Mouse (Mus musculus) CH12.LX (cell line): ENCODE results near the gene Rrp8. TPM values are rescaled to one million over a fixed set of nuclear protein-coding genes. Genes with fewer than 3 reads are reported as not detected.

Experiments
- DNase-seq: peaks from one replicate; pipeline ENCODE4 v3.0.0-alpha.2; 2013; ENCODE audit errors: extremely low read depth
- H3K27ac ChIP-seq: 2 replicates; pipeline ENCODE4 v1.5.1; 2012; ENCODE audit warnings: low read depth, mild to moderate bottlenecking, control low read depth, moderate library complexity; ENCODE audit not compliant: insufficient read depth
- H3K27me3 ChIP-seq: replicated peaks from 2 replicates; pipeline ENCODE3; 2012; ENCODE audit warnings: inconsistent platforms
- H3K36me3 ChIP-seq, 2 experiments: replicated peaks in 1 of 2; 2 replicates each; pipeline versions ENCODE3 to v1.6.1; 2012; ENCODE audit warnings: inconsistent platforms in 1 of 2, low read length in 1 of 2, mild to moderate bottlenecking in 1 of 2, mixed read lengths in 1 of 2, moderate library complexity in 1 of 2; ENCODE audit not compliant: control insufficient read depth in 1 of 2, insufficient read depth in 1 of 2
- H3K4me1 ChIP-seq, 2 experiments: 2 replicates each; pipeline ENCODE4 v1.6.1; 2012; ENCODE audit warnings: inconsistent platforms in 1 of 2, moderate library complexity in 1 of 2; ENCODE audit not compliant: insufficient read depth in 2 of 2, control insufficient read depth in 1 of 2
- H3K4me2 ChIP-seq: 2 replicates; pipeline ENCODE4 v1.6.1; 2012; ENCODE audit warnings: low read depth, mild to moderate bottlenecking, control low read depth; ENCODE audit not compliant: poor library complexity, insufficient read depth, severe bottlenecking
- H3K4me3 ChIP-seq, 3 experiments: fragments of 150-350 bp in 1 of 3; sonication (generic) in 1 of 3; replicated peaks in 1 of 3; 2 replicates each; pipeline versions ENCODE3 to v1.5.1; 2011 to 2012; ENCODE audit warnings: low read depth in 2 of 3, low read length in 2 of 3, mild to moderate bottlenecking in 2 of 3, moderate library complexity in 2 of 3, control low read depth in 1 of 3, improper control_type of control experiment in 1 of 3, inconsistent platforms in 1 of 3, mixed read lengths in 1 of 3; ENCODE audit not compliant: poor library complexity in 1 of 3
- H3K79me2 ChIP-seq: replicated peaks from 2 replicates; pipeline ENCODE4 v1.6.1; 2012; ENCODE audit warnings: mild to moderate bottlenecking, moderate library complexity; ENCODE audit not compliant: control insufficient read depth, poor library complexity, insufficient read depth, severe bottlenecking; ENCODE audit errors: extremely low read depth
- H3K9ac ChIP-seq: 2 replicates; pipeline ENCODE4 v1.6.1; 2012; ENCODE audit warnings: low read depth, mild to moderate bottlenecking, control low read depth, moderate library complexity; ENCODE audit not compliant: insufficient read depth
- H3K9me3 ChIP-seq: replicated peaks from 2 replicates; pipeline ENCODE3; 2012; ENCODE audit warnings: low read length, inconsistent platforms, mixed read lengths
- CTCF ChIP-seq, 2 experiments: IDR thresholded peaks in 1 of 2; conservative IDR thresholded peaks in 1 of 2; 2 replicates each; pipeline ENCODE4 v1.5.1; 2011 to 2012; ENCODE audit warnings: low read depth in 2 of 2, low read length in 2 of 2, improper control_type of control experiment in 1 of 2, inconsistent platforms in 1 of 2, mild to moderate bottlenecking in 1 of 2, moderate library complexity in 1 of 2
- HCFC1 ChIP-seq: IDR thresholded peaks from 2 replicates; pipeline ENCODE4 v1.6.1; 2012; ENCODE audit warnings: low read depth, mild to moderate bottlenecking, inconsistent platforms, low read length, improper control_type of control experiment
- IRF4 ChIP-seq: IDR thresholded peaks from 2 replicates; pipeline ENCODE4 v1.6.1; 2014; ENCODE audit warnings: low read depth, mild to moderate bottlenecking, inconsistent platforms, low read length, improper control_type of control experiment
- MAX ChIP-seq: IDR thresholded peaks from 2 replicates; pipeline ENCODE4 v1.6.1; 2011; ENCODE audit warnings: low read length, improper control_type of control experiment
- MAZ ChIP-seq: IDR thresholded peaks from 2 replicates; pipeline ENCODE4 v1.6.1; 2012; ENCODE audit warnings: low read depth, mild to moderate bottlenecking, inconsistent platforms, low read length, improper control_type of control experiment, moderate library complexity
- MEF2A ChIP-seq: IDR thresholded peaks from 2 replicates; pipeline ENCODE4 v1.6.1; 2014; ENCODE audit warnings: low read depth, mild to moderate bottlenecking, inconsistent platforms, low read length, improper control_type of control experiment, borderline replicate concordance
- NELFE ChIP-seq: IDR thresholded peaks from 2 replicates; pipeline ENCODE4 v1.6.1; 2011; ENCODE audit warnings: low read depth, low read length, improper control_type of control experiment
- NRF1 ChIP-seq: IDR thresholded peaks from 2 replicates; pipeline ENCODE4 v1.6.1; 2014; ENCODE audit warnings: low read depth, mild to moderate bottlenecking, inconsistent platforms, low read length, improper control_type of control experiment, moderate library complexity
- POLR2A ChIP-seq: IDR thresholded peaks from 2 replicates; pipeline ENCODE4 v1.6.1; 2011; ENCODE audit warnings: low read depth, mild to moderate bottlenecking, improper control_type of control experiment, low read length
- POLR2AphosphoS2 ChIP-seq: IDR thresholded peaks from 2 replicates; pipeline ENCODE4 v1.6.1; 2011; ENCODE audit warnings: low read depth, low read length, improper control_type of control experiment
- RCOR1 ChIP-seq: conservative IDR thresholded peaks from 2 replicates; pipeline ENCODE4 v1.6.1; 2012; ENCODE audit warnings: low read depth, mild to moderate bottlenecking, inconsistent platforms, low read length, improper control_type of control experiment
- TBP ChIP-seq: conservative IDR thresholded peaks from 2 replicates; pipeline ENCODE4 v1.6.1; 2011; ENCODE audit warnings: low read depth, low read length, improper control_type of control experiment
- TCF12 ChIP-seq: IDR thresholded peaks from 2 replicates; pipeline ENCODE4 v1.6.1; 2014; ENCODE audit warnings: low read depth, mild to moderate bottlenecking, inconsistent platforms, low read length, improper control_type of control experiment
- USF2 ChIP-seq: conservative IDR thresholded peaks from 2 replicates; pipeline ENCODE4 v1.6.1; 2011; ENCODE audit warnings: low read depth, low read length, improper control_type of control experiment
- ZC3H11A ChIP-seq: IDR thresholded peaks from 2 replicates; pipeline ENCODE4 v1.6.1; 2012; ENCODE audit warnings: low read depth, mild to moderate bottlenecking, inconsistent platforms, low read length, improper control_type of control experiment
- ZNF384 ChIP-seq: IDR thresholded peaks from 2 replicates; pipeline ENCODE4 v1.6.1; 2012; ENCODE audit warnings: low read depth, low read length, improper control_type of control experiment, inconsistent platforms
- dilution Hi-C: fragments of 300-500 bp; cut with MboI; formaldehyde crosslinking; loops from 2 replicates; pipeline ENCODE4 v1.14.3; 2020; ENCODE audit warnings: low sequenced_read_pairs; ENCODE audit not compliant: extremely low pct_unique_long_range_greater_than_20kb, extremely low pct_ligation_motif_present
- in situ Hi-C: fragments of 300-500 bp; cut with MboI; formaldehyde crosslinking; loops from 3 replicates; pipeline ENCODE4 v1.14.3; 2019; ENCODE audit warnings: low sequenced_read_pairs, low pct_ligation_motif_present, low pct_unique_long_range_greater_than_20kb, mixed read lengths
- polyA plus RNA-seq: library from polyadenylated mRNA; unstranded; fragments of >175 nt; gene quantifications from 2 replicates; pipeline ENCODE4 v1.2.1, GENCODE M21; 2012; ENCODE audit warnings: low read depth; ENCODE audit not compliant: insufficient read length
- total RNA-seq, 2 experiments: library from RNA; depleted of rRNA; stranded (reverse); fragments of 300-350 nt in 1 of 2; fragments of >200 nt in 1 of 2; gene quantifications; 2 replicates each; pipeline ENCODE4 v1.2.3; 2012 to 2014

Rrp8 gene
- total and polyA plus RNA-seq, 3 experiments, result 28.7 to 84.2 (median 57.3) TPM

- no peaks in the 10 kb centered on the region for H3K27me3 ChIP-seq
- TF ChIP-seq CTCF (conservative IDR thresholded peaks at IDR 0.05 in 1 of 2, IDR thresholded peaks at IDR 0.05 in 1 of 2; ENCODE audit: low read depth in 2 of 2, low read length in 2 of 2) (no peak), NELFE (no peak), ZNF384 (no peak), TBP (no peak), MAX (no peak), ZC3H11A (no peak), USF2 (no peak), MEF2A (no peak), POLR2A (no peak), HCFC1 (no peak), MAZ (no peak), RCOR1 (no peak)
- TF ChIP-seq, all 38 proteins: peak for 0
- in situ Hi-C loops, result no loop called here
- no peak for DNase-seq
- Histone ChIP-seq H3K79me2 (no peaks in the 10 kb centered on the region), H3K4me1 (peaks cover 0 to 16% of the 10 kb centered on the region in 2 experiments; a peak in 2 of 4 replicates), H3K27ac (no peak overlapping the region), H3K4me3 (no peak overlapping the region), H3K9ac (no peak overlapping the region), H3K36me3 (no peaks in the 10 kb centered on the region), H3K9me3 (no peaks in the 10 kb centered on the region), H3K4me2 (no peak overlapping the region)
- dilution Hi-C loops, result no loop called here
These were observed 32.8 kb upstream of the Rrp8 start for GRCm38 (mm10) chr7:105769959-105770358.

DNA sequence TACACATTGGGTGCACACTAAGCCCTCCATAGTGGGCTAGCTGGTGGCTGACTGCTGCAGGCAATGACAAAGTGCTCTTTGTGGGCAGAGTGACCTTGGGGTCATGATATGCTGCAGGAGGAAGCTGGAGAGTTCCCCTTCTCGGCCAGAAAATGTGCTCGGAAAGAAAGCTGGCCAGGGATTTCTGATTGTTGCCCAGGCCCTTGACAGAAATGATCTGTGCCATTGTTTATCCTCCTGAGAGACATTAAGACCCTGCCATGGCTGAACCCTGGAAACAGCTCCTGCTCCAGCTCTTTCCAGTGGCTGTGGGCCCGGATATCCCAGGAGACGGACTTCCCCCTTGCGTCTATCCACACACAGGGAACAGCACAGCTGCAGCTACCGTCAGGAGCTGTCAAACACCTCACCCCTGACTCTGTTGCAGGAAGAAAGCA lies 30.6 kb upstream of the Rrp8 start:
- no peaks in the 10 kb centered on the region for H3K9me3 ChIP-seq
- dilution Hi-C loops (no loop called here), in situ Hi-C loops (no loop called here)
- H3K79me2 ChIP-seq, result no peaks in the 10 kb centered on the region
- DNase-seq, result no peak
- H3K4me3 ChIP-seq, result no peak overlapping the region
- no peak overlapping the region for H3K9ac ChIP-seq
- H3K27ac ChIP-seq, result no peak overlapping the region
- TF ChIP-seq ZC3H11A (no peak), IRF4 (no peak), NRF1 (no peak), TCF12 (no peak), POLR2AphosphoS2 (no peak)
- H3K36me3 ChIP-seq, result no peaks in the 10 kb centered on the region
- H3K27me3 ChIP-seq, result no peaks in the 10 kb centered on the region
- no peak overlapping the region for H3K4me2 ChIP-seq
- peaks cover 0 to 16% of the 10 kb centered on the region in 2 experiments; a peak in 2 of 4 replicates for H3K4me1 ChIP-seq
